Mouse (Mus musculus) neural tube, embryonic 11.5 days (tissue): ENCODE measurements around the gene Rarres2. TPM values are rescaled to one million over a fixed set of nuclear protein-coding genes. Genes with fewer than 3 reads are reported as not detected.
A peak's percentile ranks its signal among the peaks of the same experiment; 100 is the strongest.

Experiments used
- ATAC-seq: fragments of 200-750 bp; cut with Nextera tagmentation; 2 replicates; pipeline ENCODE4 v1.8.0; 2017; ENCODE audit warnings: moderate number of reproducible peaks, mild to moderate bottlenecking, moderate TSS enrichment, moderate library complexity; ENCODE audit not compliant: insufficient read depth, low FRiP score, low TSS enrichment
- DNase-seq: peaks from one replicate; pipeline ENCODE4 v3.0.0-alpha.2; 2015; ENCODE audit warnings: low spot score
- H3K27ac ChIP-seq: fragments of 300-500 bp; sonication (generic); 2 replicates; pipeline ENCODE4 v1.5.1; 2014; ENCODE audit warnings: low read depth, mild to moderate bottlenecking, low read length
- H3K27me3 ChIP-seq: fragments of 300-500 bp; sonication (generic); 2 replicates; pipeline ENCODE4 v1.6.1; 2014; ENCODE audit warnings: mild to moderate bottlenecking, low read length, mixed read lengths; ENCODE audit not compliant: control insufficient read depth, insufficient read depth
- H3K36me3 ChIP-seq: fragments of 300-500 bp; sonication (generic); 2 replicates; pipeline ENCODE4 v1.6.1; 2014; ENCODE audit warnings: mild to moderate bottlenecking, low read length, moderate library complexity, mixed read lengths; ENCODE audit not compliant: control insufficient read depth, insufficient read depth
- H3K4me1 ChIP-seq: fragments of 300-500 bp; sonication (generic); 2 replicates; pipeline ENCODE4 v1.6.1; 2014; ENCODE audit warnings: low read length, mixed read lengths; ENCODE audit not compliant: control insufficient read depth, insufficient read depth
- H3K4me2 ChIP-seq: fragments of 300-500 bp; sonication (generic); 2 replicates; pipeline ENCODE4 v1.6.1; 2014; ENCODE audit warnings: low read depth, mild to moderate bottlenecking, moderate library complexity
- H3K4me3 ChIP-seq: fragments of 300-500 bp; sonication (generic); 2 replicates; pipeline ENCODE4 v1.5.1; 2014; ENCODE audit warnings: low read depth, low read length
- H3K9ac ChIP-seq: fragments of 300-500 bp; sonication (generic); 2 replicates; pipeline ENCODE4 v1.6.1; 2014; ENCODE audit warnings: mild to moderate bottlenecking, low read length
- H3K9me3 ChIP-seq: fragments of 300-500 bp; sonication (generic); 2 replicates; pipeline ENCODE4 v1.6.1; 2016; ENCODE audit warnings: low read length; ENCODE audit not compliant: control insufficient read depth
- WGBS: fragments of 180-500 bp; shearing (Covaris S2); extraction: QIAGEN DNeasy Blood & Tissue Kit; methylation state at CpG from one replicate; pipeline ENCODE4 v1.1.7; 2014; 5-methylcytosine and 5-hydroxymethylcytosine counted together
- polyA plus RNA-seq: library from polyadenylated mRNA; unstranded; fragments of >200 nt; fragmentation: Nextera tagmentation; extraction: Ambion mirVana; gene quantifications from 2 replicates; pipeline ENCODE4 v1.2.1, GENCODE M21; 2014

Gene Rarres2
- polyA plus RNA-seq, 1 experiment from 2014 or later = 1.6 TPM

- no peak for ATAC-seq
- H3K27me3 ChIP-seq = no peaks in the 10 kb centered on the region
These were observed 575 bp downstream of the Rarres2 start for GRCm38 (mm10) chr6:48572014-48572413.

GRCm38 (mm10) chr6:48569065-48569807, 3.4 kb downstream of the Rarres2 start:
- ATAC-seq (no peak), DNase-seq (no peak)
- H3K4me3 ChIP-seq = no peak overlapping the region
- 88% methylated on average over 8 of the region's 8 CpGs for WGBS
- peaks cover 2% of the 10 kb centered on the region; the same call in 1 of the 2 replicates for H3K36me3 ChIP-seq
- H3K27ac ChIP-seq = no peak overlapping the region
- no peak overlapping the region for H3K9ac ChIP-seq
- no peaks in the 10 kb centered on the region for H3K9me3 ChIP-seq
- no peaks in the 10 kb centered on the region for H3K4me1 ChIP-seq
- no peak overlapping the region for H3K4me2 ChIP-seq
- no peaks in the 10 kb centered on the region for H3K27me3 ChIP-seq

More at GRCm38 (mm10) chr6:48572014-48572413, 575 bp downstream of the Rarres2 start:
- Histone ChIP-seq H3K9ac (no peak overlapping the region), H3K9me3 (no peaks in the 10 kb centered on the region), H3K4me1 (no peaks in the 10 kb centered on the region), H3K36me3 (no peaks in the 10 kb centered on the region; the same call in 1 of the 2 replicates), H3K27ac (no peak overlapping the region), H3K4me3 (no peak overlapping the region), H3K4me2 (no peak overlapping the region)
- 92% methylated on average over 5 of the region's 5 CpGs for WGBS
- no peak for DNase-seq

- Histone ChIP-seq H3K9me3 (no peaks in the 10 kb centered on the region), H3K27ac (no peak overlapping the region), H3K4me3 (no peak overlapping the region), H3K4me1 (no peaks in the 10 kb centered on the region), H3K9ac (no peak overlapping the region), H3K27me3 (no peaks in the 10 kb centered on the region), H3K36me3 (peaks cover 2% of the 10 kb centered on the region; the same call in 1 of the 2 replicates), H3K4me2 (no peak overlapping the region)
- DNase-seq (no peak), ATAC-seq (no peak)
- WGBS = 88% methylated on average over 21 of the region's 21 CpGs
These were observed 4.3 kb downstream of the Rarres2 start for GRCm38 (mm10) chr6:48568036-48568984.

GRCm38 (mm10) chr6:48566312-48566711, 6.3 kb downstream of the Rarres2 start:
- Histone ChIP-seq H3K4me2 (no peak overlapping the region), H3K4me1 (no peaks in the 10 kb centered on the region), H3K27ac (no peak overlapping the region), H3K9ac (no peak overlapping the region), H3K36me3 (peaks cover 2% of the 10 kb centered on the region; the same call in 1 of the 2 replicates), H3K4me3 (no peak overlapping the region), H3K27me3 (no peaks in the 10 kb centered on the region), H3K9me3 (no peaks in the 10 kb centered on the region)
- ATAC-seq = no peak
- peak; percentile 24 for DNase-seq
- WGBS = 63% methylated on average over 5 of the region's 5 CpGs

GRCm38 (mm10) chr6:48565693-48566310, 6.8 kb downstream of the Rarres2 start:
- WGBS = 93% methylated on average over 4 of the region's 4 CpGs
- no peak for DNase-seq
- peaks cover 2% of the 10 kb centered on the region; the same call in 1 of the 2 replicates for H3K36me3 ChIP-seq
- H3K4me1 ChIP-seq = no peaks in the 10 kb centered on the region
- ATAC-seq = no peak
- H3K4me3 ChIP-seq = no peak overlapping the region
- H3K9ac ChIP-seq = no peak overlapping the region
- no peaks in the 10 kb centered on the region for H3K27me3 ChIP-seq
- H3K4me2 ChIP-seq = no peak overlapping the region
- H3K9me3 ChIP-seq = no peaks in the 10 kb centered on the region
- no peak overlapping the region for H3K27ac ChIP-seq

- 93% methylated on average over 3 of the region's 3 CpGs for WGBS
- H3K36me3 ChIP-seq = no peaks in the 10 kb centered on the region
- ATAC-seq (no peak), DNase-seq (no peak)
- no peaks in the 10 kb centered on the region for H3K9me3 ChIP-seq
- H3K27ac ChIP-seq = no peak overlapping the region
- peak overlapping the region; percentile 83 for H3K4me2 ChIP-seq
- no peaks in the 10 kb centered on the region for H3K27me3 ChIP-seq
- H3K4me3 ChIP-seq = no peak overlapping the region
- peaks cover 6% of the 10 kb centered on the region; the same call in 1 of the 2 replicates for H3K4me1 ChIP-seq
- H3K9ac ChIP-seq = no peak overlapping the region
These were observed 16.6 kb downstream of the Rarres2 start for GRCm38 (mm10) chr6:48555956-48556355.

GRCm38 (mm10) chr6:48555104-48555890, 17.3 kb downstream of the Rarres2 start:
- H3K4me3 ChIP-seq = peak overlapping the region; percentile 38
- H3K9me3 ChIP-seq = no peaks in the 10 kb centered on the region
- DNase-seq = no peak
- no peaks in the 10 kb centered on the region for H3K27me3 ChIP-seq
- H3K27ac ChIP-seq = peak overlapping the region; percentile 91
- no peaks in the 10 kb centered on the region for H3K36me3 ChIP-seq
- H3K9ac ChIP-seq = peak overlapping the region; percentile 83
- H3K4me1 ChIP-seq = peaks cover 6% of the 10 kb centered on the region; the same call in 1 of the 2 replicates
- peak overlapping the region; percentile 83 for H3K4me2 ChIP-seq
- 37% methylated on average over 13 of the region's 14 CpGs for WGBS
- ATAC-seq = peak; percentile 76
